1 mouse cellular context compared by ENCODE assay signal in genomic region chr1:91094001-91094400, GRCm38 (mm10).
TF ChIP-seq lines count a peak whose summit lies in the region.

No protein-coding gene starts in this region.

TF ChIP-seq in MEL, 35 proteins besides CTCF, POLR2A, EP300 and RAD21 (continued from another document):
- TF ChIP-seq GATA1 (IDR thresholded peaks at IDR 0.05; ENCODE audit: low read depth, low read length) (peak; percentile 55), TBP (IDR thresholded peaks at IDR 0.05; ENCODE audit: low read depth, low read length) (0 out of 2 replicates have a peak, but pooled peaks have one; percentile 27)
